Mouse (Mus musculus) midbrain, embryonic 10.5 days (tissue): ENCODE results near the gene Ppef2. TPM values are rescaled to one million over a fixed set of nuclear protein-coding genes. Genes with fewer than 3 reads are reported as not detected.

ENCODE experiments used
- DNase-seq: peaks from one replicate; pipeline ENCODE4 v3.0.0-alpha.2; 2017; ENCODE audit warnings: low spot score
- H3K27ac ChIP-seq: fragments of 300-500 bp; sonication (generic); replicated peaks from 2 replicates; pipeline ENCODE4 v1.5.1; 2016; ENCODE audit warnings: mild to moderate bottlenecking
- H3K27me3 ChIP-seq: fragments of 300-500 bp; sonication (generic); 2 replicates; pipeline ENCODE4 v1.6.1; 2016; ENCODE audit warnings: low read depth, mild to moderate bottlenecking; ENCODE audit not compliant: poor library complexity, severe bottlenecking
- H3K36me3 ChIP-seq: fragments of 300-500 bp; sonication (generic); 2 replicates; pipeline ENCODE4 v1.6.1; 2016; ENCODE audit warnings: mild to moderate bottlenecking, moderate library complexity
- H3K4me1 ChIP-seq: fragments of 300-500 bp; sonication (generic); 2 replicates; pipeline ENCODE4 v1.6.1; 2016
- H3K4me3 ChIP-seq: fragments of 300-500 bp; sonication (generic); 2 replicates; pipeline ENCODE4 v1.5.1; 2016; ENCODE audit warnings: mild to moderate bottlenecking, moderate library complexity
- H3K9me3 ChIP-seq: fragments of 300-500 bp; sonication (generic); replicated peaks from 2 replicates; pipeline ENCODE4 v1.6.1; 2016; ENCODE audit warnings: mild to moderate bottlenecking
- WGBS: fragments of 180-500 bp; shearing (Covaris S2); methylation state at CpG from one replicate; pipeline ENCODE4 v1.1.7; 2016; 5-methylcytosine and 5-hydroxymethylcytosine counted together
- polyA plus RNA-seq: library from polyadenylated mRNA; unstranded; fragments of >200 nt; fragmentation: Nextera tagmentation; extraction: Ambion mirVana; gene quantifications from 2 replicates; pipeline ENCODE4 v1.2.1, GENCODE M21; 2016

The Ppef2 gene
- polyA plus RNA-seq, 1 experiment from 2014 or later: 0.35 TPM

GRCm38 (mm10) chr5:92262646-92263045 lies 6.6 kb upstream of the Ppef2 start:
- no peaks in the 10 kb centered on the region for H3K36me3 ChIP-seq
- H3K4me1 ChIP-seq: peaks cover 41% of the 10 kb centered on the region
- peak overlapping the region; percentile 73; the same call in 1 of the 2 replicates for H3K27ac ChIP-seq
- DNase-seq: no peak
- peaks cover 18% of the 10 kb centered on the region for H3K27me3 ChIP-seq
- H3K4me3 ChIP-seq: no peak overlapping the region
- 83% methylated on average over 8 of the region's 8 CpGs for WGBS
- no peaks in the 10 kb centered on the region for H3K9me3 ChIP-seq

GRCm38 (mm10) chr5:92254476-92254875 lies 1.6 kb downstream of the Ppef2 start:
- Histone ChIP-seq H3K36me3 (no peaks in the 10 kb centered on the region), H3K4me1 (peaks cover 34% of the 10 kb centered on the region), H3K27ac (no peak overlapping the region), H3K9me3 (no peaks in the 10 kb centered on the region), H3K27me3 (peaks cover 33% of the 10 kb centered on the region), H3K4me3 (no peak overlapping the region)
- WGBS: 80% methylated on average over 6 of the region's 6 CpGs
- DNase-seq: no peak

- Histone ChIP-seq H3K27ac (no peak overlapping the region), H3K27me3 (peaks cover 21% of the 10 kb centered on the region), H3K4me1 (peaks cover 28% of the 10 kb centered on the region), H3K36me3 (no peaks in the 10 kb centered on the region), H3K4me3 (peak overlapping the region; percentile 24; the same call in 1 of the 2 replicates), H3K9me3 (no peaks in the 10 kb centered on the region)
- DNase-seq: peak; percentile 51
- WGBS: 19% methylated on average over 18 of the region's 18 CpGs
These were observed 3.2 kb downstream of the Ppef2 start for GRCm38 (mm10) chr5:92252797-92253343.

- Histone ChIP-seq H3K4me3 (no peak overlapping the region), H3K27ac (no peak overlapping the region), H3K4me1 (peaks cover 22% of the 10 kb centered on the region), H3K36me3 (no peaks in the 10 kb centered on the region), H3K9me3 (no peaks in the 10 kb centered on the region), H3K27me3 (peaks cover 16% of the 10 kb centered on the region)
- 90% methylated on average over 6 of the region's 6 CpGs for WGBS
- no peak for DNase-seq
These were observed 4.0 kb downstream of the Ppef2 start for GRCm38 (mm10) chr5:92252031-92252430.

GRCm38 (mm10) chr5:92248614-92249013 lies 7.5 kb downstream of the Ppef2 start:
- no peak for DNase-seq
- Histone ChIP-seq H3K27ac (no peak overlapping the region), H3K4me1 (peaks cover 7% of the 10 kb centered on the region), H3K4me3 (no peak overlapping the region), H3K9me3 (no peaks in the 10 kb centered on the region), H3K36me3 (no peaks in the 10 kb centered on the region), H3K27me3 (peaks cover 7% of the 10 kb centered on the region; the same call in 1 of the 2 replicates)
- 87% methylated on average over 11 of the region's 11 CpGs for WGBS

- H3K4me1 ChIP-seq: no peaks in the 10 kb centered on the region
- H3K9me3 ChIP-seq: no peaks in the 10 kb centered on the region
- DNase-seq: no peak
- H3K36me3 ChIP-seq: no peaks in the 10 kb centered on the region
- no peaks in the 10 kb centered on the region for H3K27me3 ChIP-seq
- 93% methylated on average over 9 of the region's 9 CpGs for WGBS
- H3K27ac ChIP-seq: no peak overlapping the region
- no peak overlapping the region for H3K4me3 ChIP-seq
These were observed 10.6 kb downstream of the Ppef2 start for GRCm38 (mm10) chr5:92245483-92245882.

GRCm38 (mm10) chr5:92244900-92245299 lies 11.2 kb downstream of the Ppef2 start:
- no peak for DNase-seq
- H3K4me1 ChIP-seq: 0 out of 2 replicates have a peak, but pooled peaks cover under 1% of the 10 kb centered on the region

GRCm38 (mm10) chr5:92240769-92241168 lies 15.3 kb downstream of the Ppef2 start:
- Histone ChIP-seq H3K36me3 (no peaks in the 10 kb centered on the region), H3K9me3 (no peaks in the 10 kb centered on the region), H3K27ac (no peak overlapping the region), H3K4me3 (no peak overlapping the region), H3K4me1 (0 out of 2 replicates have a peak, but pooled peaks cover 4% of the 10 kb centered on the region), H3K27me3 (no peaks in the 10 kb centered on the region)
- 93% methylated on average over 12 of the region's 12 CpGs for WGBS
- no peak for DNase-seq

More at GRCm38 (mm10) chr5:92244900-92245299, 11.2 kb downstream of the Ppef2 start:
- Histone ChIP-seq H3K9me3 (no peaks in the 10 kb centered on the region), H3K4me3 (no peak overlapping the region), H3K27ac (no peak overlapping the region), H3K27me3 (no peaks in the 10 kb centered on the region), H3K36me3 (no peaks in the 10 kb centered on the region)
- WGBS: 91% methylated on average over 2 of the region's 2 CpGs

- H3K27me3 ChIP-seq: no peaks in the 10 kb centered on the region
- H3K4me1 ChIP-seq: 0 out of 2 replicates have a peak, but pooled peaks cover 4% of the 10 kb centered on the region
- DNase-seq: peak; percentile 52
- no peaks in the 10 kb centered on the region for H3K36me3 ChIP-seq
- H3K4me3 ChIP-seq: 0 out of 2 replicates have a peak overlapping the region, but pooled peaks have one; percentile 11
- H3K9me3 ChIP-seq: no peaks in the 10 kb centered on the region
- no peak overlapping the region; the same call in 1 of the 2 replicates for H3K27ac ChIP-seq
- 48% methylated on average over 29 of the region's 29 CpGs for WGBS
These were observed 16.5 kb downstream of the Ppef2 start for GRCm38 (mm10) chr5:92239333-92240232.

- Histone ChIP-seq H3K4me1 (0 out of 2 replicates have a peak, but pooled peaks cover 4% of the 10 kb centered on the region), H3K27ac (no peak overlapping the region), H3K9me3 (no peaks in the 10 kb centered on the region), H3K4me3 (no peak overlapping the region), H3K27me3 (no peaks in the 10 kb centered on the region), H3K36me3 (no peaks in the 10 kb centered on the region)
- DNase-seq: no peak
- WGBS: 78% methylated on average over 5 of the region's 5 CpGs
These were observed 21.0 kb downstream of the Ppef2 start for GRCm38 (mm10) chr5:92234939-92235557.

- WGBS: 93% methylated on average over 4 of the region's 4 CpGs
- Histone ChIP-seq H3K27ac (no peak overlapping the region), H3K27me3 (no peaks in the 10 kb centered on the region), H3K4me3 (no peak overlapping the region), H3K4me1 (no peaks in the 10 kb centered on the region), H3K36me3 (no peaks in the 10 kb centered on the region), H3K9me3 (no peaks in the 10 kb centered on the region)
- DNase-seq: no peak
These were observed 22.7 kb downstream of the Ppef2 start for GRCm38 (mm10) chr5:92233366-92233765.

GRCm38 (mm10) chr5:92231836-92232235 lies 24.2 kb downstream of the Ppef2 start:
- no peaks in the 10 kb centered on the region for H3K9me3 ChIP-seq
- WGBS: 86% methylated on average over 10 of the region's 10 CpGs
- H3K4me3 ChIP-seq: no peak overlapping the region
- H3K27ac ChIP-seq: no peak overlapping the region
- DNase-seq: no peak
- no peaks in the 10 kb centered on the region for H3K27me3 ChIP-seq
- H3K36me3 ChIP-seq: no peaks in the 10 kb centered on the region
- no peaks in the 10 kb centered on the region for H3K4me1 ChIP-seq
